In genomic region chr2:67565480-67566331, GRCm38 (mm10) we compare ENCODE assay signal across 8 mouse cellular contexts. TPM values are rescaled to one million over a fixed set of nuclear protein-coding genes. Genes with fewer than 3 reads are reported as not detected.
DNase-seq lines count a peak whose midpoint lies in the region; ATAC-seq and TF ChIP-seq lines count a peak whose summit lies in the region.

B3galt1 (plus strand) TSS chr2:67565871.

- WGBS in forebrain, embryonic 16.5 days, result under 1% methylated on average over 77 of the region's 83 CpGs
- under 1% methylated on average over 83 of the region's 83 CpGs for WGBS in liver, embryonic 13.5 days (ENCODE audit: insufficient replicate concordance)
- under 1% methylated on average over 73 of the region's 83 CpGs for WGBS in neural tube, embryonic 13.5 days
- 3% methylated on average over 83 of the region's 83 CpGs for WGBS in thymus, adult 2 months

- peak within 1 kb of the TSS; percentile 97 for H3K4me3 ChIP-seq in forebrain, embryonic 16.5 days (replicated peaks; ENCODE audit: low read length)
- H3K4me3 ChIP-seq in liver, embryonic 13.5 days (replicated peaks), result peak within 1 kb of the TSS; percentile 51
- peak within 1 kb of the TSS; percentile 80 for H3K4me3 ChIP-seq in neural tube, embryonic 13.5 days
- peak within 1 kb of the TSS; percentile 5; the same call in 1 of the 2 replicates for H3K4me3 ChIP-seq in thymus, adult 2 months (ENCODE audit: control insufficient read depth, insufficient read depth, low read length)

- H3K4me2 ChIP-seq in forebrain, embryonic 16.5 days (ENCODE audit: low read length), result peak within 1 kb of the TSS; percentile 65
- H3K4me2 ChIP-seq in liver, embryonic 13.5 days, result peak within 1 kb of the TSS; percentile 59
- peak within 1 kb of the TSS; percentile 96 for H3K4me2 ChIP-seq in neural tube, embryonic 13.5 days

- H3K9me3 ChIP-seq in forebrain, embryonic 16.5 days (ENCODE audit: control insufficient read depth, low read length), result no peaks in the 10 kb centered on the region
- H3K9me3 ChIP-seq in liver, embryonic 13.5 days (replicated peaks), result no peaks in the 10 kb centered on the region
- H3K9me3 ChIP-seq in neural tube, embryonic 13.5 days, result no peaks in the 10 kb centered on the region

- TF ChIP-seq POLR2A in thymus, adult 2 months (IDR thresholded peaks at IDR 0.05; ENCODE audit: control insufficient read depth, extremely low read depth, insufficient read depth, low read length, poor library complexity), result no peak

- H3K36me3 ChIP-seq in forebrain, embryonic 16.5 days (ENCODE audit: control insufficient read depth, insufficient read depth), result no peaks in the 10 kb centered on the region
- no peaks in the 10 kb centered on the region for H3K36me3 ChIP-seq in liver, embryonic 13.5 days
- H3K36me3 ChIP-seq in neural tube, embryonic 13.5 days, result no peaks in the 10 kb centered on the region
- no peaks in the 10 kb centered on the region for H3K36me3 ChIP-seq in thymus, adult 2 months (ENCODE audit: control insufficient read depth, insufficient read depth, low read length)

- no peaks in the 10 kb centered on the region for H3K27me3 ChIP-seq in forebrain, embryonic 16.5 days (replicated peaks; ENCODE audit: control insufficient read depth, insufficient read depth, low read length)
- H3K27me3 ChIP-seq in liver, embryonic 13.5 days, result peaks cover 35% of the 10 kb centered on the region
- no peaks in the 10 kb centered on the region for H3K27me3 ChIP-seq in neural tube, embryonic 13.5 days
- H3K27me3 ChIP-seq in thymus, adult 2 months (ENCODE audit: control insufficient read depth, insufficient read depth, low read length), result peaks cover 6% of the 10 kb centered on the region

- peaks cover 9% of the 10 kb centered on the region for H3K4me1 ChIP-seq in forebrain, embryonic 16.5 days (replicated peaks; ENCODE audit: control insufficient read depth, insufficient read depth, low read length)
- H3K4me1 ChIP-seq in liver, embryonic 13.5 days (replicated peaks), result 0 out of 2 replicates have a peak, but pooled peaks cover 4% of the 10 kb centered on the region
- peaks cover 23% of the 10 kb centered on the region for H3K4me1 ChIP-seq in neural tube, embryonic 13.5 days (replicated peaks)
- no peaks in the 10 kb centered on the region for H3K4me1 ChIP-seq in thymus, adult 2 months (replicated peaks; ENCODE audit: control insufficient read depth, insufficient read depth, low read length)

- peak within 1 kb of the TSS; percentile 97 for H3K27ac ChIP-seq in forebrain, embryonic 16.5 days (ENCODE audit: low read length)
- no peak within 1 kb of the TSS for H3K27ac ChIP-seq in liver, embryonic 13.5 days
- peak within 1 kb of the TSS; percentile 98 for H3K27ac ChIP-seq in neural tube, embryonic 13.5 days (replicated peaks)
- H3K27ac ChIP-seq in thymus, adult 2 months (ENCODE audit: control insufficient read depth, insufficient read depth, low read length), result no peak within 1 kb of the TSS

- H3K9ac ChIP-seq in forebrain, embryonic 16.5 days (replicated peaks; ENCODE audit: low read depth, low read length), result peak within 1 kb of the TSS; percentile 95
- no peak within 1 kb of the TSS for H3K9ac ChIP-seq in liver, embryonic 13.5 days
- H3K9ac ChIP-seq in neural tube, embryonic 13.5 days, result peak within 1 kb of the TSS; percentile 91

- DNase-seq in ES-CJ7 (ENCODE audit: low read depth, low spot score), result peak; percentile 79
- DNase-seq in cerebellum, adult 11-12 months, result peak; percentile 94
- DNase-seq in heart, postnatal 14 days, result peak; percentile 85 to 88
- peak; percentile 54 to 76 for DNase-seq in kidney, postnatal 36 days
- peak; percentile 2 for DNase-seq in liver, embryonic 13.5 days
- DNase-seq in thymus, adult 2 months, result peak; percentile 18

- no peak for TF ChIP-seq CTCF in thymus, adult 2 months (IDR thresholded peaks at IDR 0.05; ENCODE audit: borderline replicate concordance, control insufficient read depth, extremely low read depth, insufficient read depth, low read length, poor library complexity)

- peak; percentile 98 for ATAC-seq in forebrain, embryonic 16.5 days
- ATAC-seq in liver, embryonic 13.5 days (ENCODE audit: low read depth), result peak; percentile 68; the same call in 1 of the 2 replicates
- ATAC-seq in neural tube, embryonic 13.5 days (ENCODE audit: low read depth), result peak; percentile 99

- intact Hi-C loops in heart, postnatal 14 days (cut with DNase I), result loop anchor here (10.0 kb wide), 1 partner anchor 779 kb away; no protein-coding TSS in a partner anchor

RNA-seq across cellular contexts. Expression of gene B3galt1, which starts in this region (rescaled TPM):
- 57.4 and 60.2 TPM in 2 replicates for polyA plus RNA-seq in forebrain, embryonic 16.5 days (2015; fragmentation: Nextera tagmentation; extraction: Ambion mirVana)
- 1 to 10 TPM; 2.8 to 4.6 TPM for total RNA-seq in heart, postnatal 14 days (2021)
- polyA plus RNA-seq in liver, embryonic 13.5 days (2015; fragmentation: Nextera tagmentation; extraction: Ambion mirVana), result 0.13 and 0.33 TPM in 2 replicates
- polyA plus RNA-seq in neural tube, embryonic 13.5 days (2015; fragmentation: Nextera tagmentation; extraction: Ambion mirVana), result 54.6 and 56.4 TPM in 2 replicates
- 0.04 TPM in 2 replicates for polyA plus RNA-seq in thymus, adult 2 months (2012; rRNA removed)

Comparison
In these comparisons a context has a peak if more than half of its experiments do, and no peak if none do; other contexts are left out.
1. RNA of gene B3galt1 (polyA plus RNA-seq): 57.4 to 60.2 TPM in forebrain, embryonic 16.5 days and 54.6 to 56.4 TPM in neural tube, embryonic 13.5 days; 0.13 to 0.33 TPM in liver, embryonic 13.5 days and 0.04 TPM in thymus, adult 2 months; every median in the first group is over 10 times any median in the second.
2. Peak in DNase-seq, ATAC-seq, H3K4me3 ChIP-seq and H3K4me2 ChIP-seq in liver, embryonic 13.5 days; RNA of the gene not detected or under 1 TPM.
3. Peak in DNase-seq and H3K4me3 ChIP-seq in thymus, adult 2 months; RNA of the gene not detected or under 1 TPM.
4. DNase-seq: peak in every context shown above with its lines; median percentile 94 in cerebellum, adult 11-12 months; 86 in heart, postnatal 14 days; 79 in ES-CJ7; 65 in kidney, postnatal 36 days; 18 in thymus, adult 2 months; 2 in liver, embryonic 13.5 days.
5. H3K27ac ChIP-seq: peak in forebrain, embryonic 16.5 days (single experiment) and neural tube, embryonic 13.5 days (single experiment); none in liver, embryonic 13.5 days (single experiment) and thymus, adult 2 months (single experiment).
6. H3K4me3 ChIP-seq: peak in every context shown above with its lines; median percentile 97 in forebrain, embryonic 16.5 days; 80 in neural tube, embryonic 13.5 days; 51 in liver, embryonic 13.5 days; 5 in thymus, adult 2 months.
7. Peak in every context shown above with its lines, with median percentiles within 50 percentile points of each other: ATAC-seq and H3K4me2 ChIP-seq.